Mouse (Mus musculus) heart, embryonic 14.5 days (tissue): Measurements from ENCODE around the gene Agbl2. TPM values are rescaled to one million over a fixed set of nuclear protein-coding genes. Genes with fewer than 3 reads are reported as not detected.
A peak's percentile ranks its signal among the peaks of the same experiment; 100 is the strongest.

Experiments
- ATAC-seq: fragments of 200-750 bp; cut with Nextera tagmentation; 2 replicates; pipeline ENCODE4 v1.8.0; 2017; ENCODE audit warnings: low read depth, moderate TSS enrichment; ENCODE audit not compliant: insufficient number of reproducible peaks, insufficient read depth, low FRiP score
- H3K27ac ChIP-seq, 2 experiments: fragments of 200-500 bp in 1 of 2; fragments of 300-500 bp in 1 of 2; sonication (generic) in 1 of 2; replicated peaks in 1 of 2; 2 replicates each; pipeline ENCODE4 v1.5.1; 2012 to 2014; ENCODE audit warnings: low read depth in 2 of 2, low read length in 2 of 2, control low read depth in 1 of 2, mild to moderate bottlenecking in 1 of 2, mixed read lengths in 1 of 2; ENCODE audit not compliant: control insufficient read depth in 1 of 2, insufficient read depth in 1 of 2
- H3K27me3 ChIP-seq: fragments of 300-500 bp; sonication (generic); 2 replicates; pipeline ENCODE4 v1.6.1; 2014; ENCODE audit warnings: mild to moderate bottlenecking, low read length, control low read depth; ENCODE audit not compliant: control insufficient read depth, insufficient read depth
- H3K36me3 ChIP-seq: fragments of 300-500 bp; sonication (generic); 2 replicates; pipeline ENCODE4 v1.6.1; 2014; ENCODE audit warnings: mild to moderate bottlenecking, control low read depth, low read length, mixed read lengths; ENCODE audit not compliant: control insufficient read depth, insufficient read depth
- H3K4me1 ChIP-seq, 2 experiments: fragments of 200-500 bp in 1 of 2; fragments of 300-500 bp in 1 of 2; sonication (generic) in 1 of 2; 2 replicates each; pipeline ENCODE4 v1.6.1; 2012 to 2014; ENCODE audit warnings: low read length in 2 of 2, control low read depth in 1 of 2, mixed read lengths in 1 of 2; ENCODE audit not compliant: control insufficient read depth in 2 of 2, insufficient read depth in 2 of 2
- H3K4me2 ChIP-seq: fragments of 300-500 bp; sonication (generic); 2 replicates; pipeline ENCODE4 v1.6.1; 2014; ENCODE audit warnings: mild to moderate bottlenecking, low read length
- H3K4me3 ChIP-seq, 2 experiments: fragments of 200-500 bp in 1 of 2; fragments of 300-500 bp in 1 of 2; sonication (generic) in 1 of 2; 2 replicates each; pipeline ENCODE4 v1.5.1; 2012 to 2014; ENCODE audit warnings: low read length in 2 of 2, mild to moderate bottlenecking in 2 of 2, control low read depth in 1 of 2, low read depth in 1 of 2, moderate library complexity in 1 of 2; ENCODE audit not compliant: control insufficient read depth in 1 of 2, insufficient read depth in 1 of 2
- H3K9ac ChIP-seq: fragments of 300-500 bp; sonication (generic); 2 replicates; pipeline ENCODE4 v1.6.1; 2014; ENCODE audit warnings: mild to moderate bottlenecking, low read length
- H3K9me3 ChIP-seq: fragments of 300-500 bp; sonication (generic); 2 replicates; pipeline ENCODE4 v1.6.1; 2016; ENCODE audit warnings: low read length, control low read depth; ENCODE audit not compliant: control insufficient read depth
- WGBS: fragments of 180-500 bp; shearing (Covaris S2); extraction: QIAGEN DNeasy Blood & Tissue Kit; methylation state at CpG from one replicate; pipeline ENCODE4 v1.1.7; 2014; 5-methylcytosine and 5-hydroxymethylcytosine counted together
- polyA plus RNA-seq: library from polyadenylated mRNA; unstranded; fragments of >200 nt; fragmentation: Nextera tagmentation; extraction: Ambion mirVana; gene quantifications from 2 replicates; pipeline ENCODE4 v1.2.1, GENCODE M21; 2014

Gene Agbl2
- polyA plus RNA-seq, 1 experiment from 2014 or later: 2.4 TPM

GRCm38 (mm10) chr2:90870136-90870601 lies 87.6 kb downstream of the Agbl2 start:
- WGBS: 3% methylated on average over 4 of the region's 4 CpGs
- Histone ChIP-seq H3K4me3 (peak overlapping the region in 1 of 2 experiments; percentile 2; a peak in 1 of 4 replicates), H3K4me2 (peak overlapping the region; percentile 63), H3K36me3 (peaks cover 30% of the 10 kb centered on the region), H3K27ac (peak overlapping the region; percentile 87 to 97), H3K9ac (peak overlapping the region; percentile 58), H3K4me1 (peaks cover 9 to 35% of the 10 kb centered on the region in 2 experiments), H3K9me3 (no peaks in the 10 kb centered on the region), H3K27me3 (no peaks in the 10 kb centered on the region)
- peak; percentile 84 for ATAC-seq

GRCm38 (mm10) chr2:90871180-90871961 lies 88.8 kb downstream of the Agbl2 start:
- ATAC-seq: no peak
- Histone ChIP-seq H3K36me3 (peaks cover 18% of the 10 kb centered on the region), H3K27me3 (no peaks in the 10 kb centered on the region), H3K9ac (peak overlapping the region; percentile 54; the same call in 1 of the 2 replicates), H3K9me3 (no peaks in the 10 kb centered on the region), H3K4me3 (no peak overlapping the region), H3K27ac (peak overlapping the region; percentile 76 to 97), H3K4me1 (peaks cover 9 to 35% of the 10 kb centered on the region in 2 experiments), H3K4me2 (no peak overlapping the region)
- WGBS: 49% methylated on average over 8 of the region's 8 CpGs

- no peak for ATAC-seq
- H3K4me1 ChIP-seq: peaks cover 9 to 31% of the 10 kb centered on the region in 2 experiments
- WGBS: 90% methylated on average over 1 of the region's 1 CpGs
- no peaks in the 10 kb centered on the region for H3K9me3 ChIP-seq
- no peaks in the 10 kb centered on the region for H3K36me3 ChIP-seq
- H3K27ac ChIP-seq: no peak overlapping the region
- no peak overlapping the region for H3K4me3 ChIP-seq
- H3K4me2 ChIP-seq: no peak overlapping the region
- H3K9ac ChIP-seq: no peak overlapping the region
- H3K27me3 ChIP-seq: no peaks in the 10 kb centered on the region
These were observed 91.5 kb downstream of the Agbl2 start for GRCm38 (mm10) chr2:90874025-90874424.

- Histone ChIP-seq H3K4me3 (no peak overlapping the region), H3K27me3 (no peaks in the 10 kb centered on the region), H3K4me1 (peaks cover 13 to 32% of the 10 kb centered on the region in 2 experiments), H3K9ac (no peak overlapping the region), H3K9me3 (no peaks in the 10 kb centered on the region), H3K36me3 (no peaks in the 10 kb centered on the region), H3K27ac (no peak overlapping the region), H3K4me2 (no peak overlapping the region)
- WGBS: 49% methylated on average over 2 of the region's 2 CpGs
- no peak for ATAC-seq
These were observed 92.7 kb downstream of the Agbl2 start for GRCm38 (mm10) chr2:90875239-90875638.

- no peaks in the 10 kb centered on the region for H3K36me3 ChIP-seq
- no peak overlapping the region for H3K27ac ChIP-seq
- H3K9ac ChIP-seq: no peak overlapping the region
- no peak overlapping the region for H3K4me2 ChIP-seq
- H3K4me3 ChIP-seq: no peak overlapping the region
- H3K4me1 ChIP-seq: peaks cover 6 to 11% of the 10 kb centered on the region in 2 experiments
- no peak for ATAC-seq
- H3K9me3 ChIP-seq: no peaks in the 10 kb centered on the region
- 49% methylated on average over 5 of the region's 5 CpGs for WGBS
- no peaks in the 10 kb centered on the region for H3K27me3 ChIP-seq
These were observed 95.2 kb downstream of the Agbl2 start for GRCm38 (mm10) chr2:90877584-90878259.

GRCm38 (mm10) chr2:90879419-90879818 lies 96.9 kb downstream of the Agbl2 start:
- Histone ChIP-seq H3K27me3 (peaks cover 3% of the 10 kb centered on the region; the same call in 1 of the 2 replicates), H3K4me1 (peaks cover 6 to 11% of the 10 kb centered on the region in 2 experiments), H3K27ac (no peak overlapping the region; a peak in 1 of 4 replicates), H3K36me3 (no peaks in the 10 kb centered on the region), H3K4me3 (no peak overlapping the region), H3K9ac (peak overlapping the region; percentile 16; the same call in 1 of the 2 replicates), H3K9me3 (0 out of 2 replicates have a peak, but pooled peaks cover 4% of the 10 kb centered on the region), H3K4me2 (no peak overlapping the region)
- ATAC-seq: 0 out of 2 replicates have a peak, but pooled peaks have one; percentile 27

GRCm38 (mm10) chr2:90880144-90880785 lies 97.7 kb downstream of the Agbl2 start:
- ATAC-seq: no peak
- Histone ChIP-seq H3K9me3 (0 out of 2 replicates have a peak, but pooled peaks cover 4% of the 10 kb centered on the region), H3K27ac (no peak overlapping the region), H3K36me3 (no peaks in the 10 kb centered on the region), H3K27me3 (peaks cover 11% of the 10 kb centered on the region; the same call in 1 of the 2 replicates), H3K4me1 (peaks cover 8 to 16% of the 10 kb centered on the region in 2 experiments), H3K4me2 (no peak overlapping the region), H3K4me3 (no peak overlapping the region), H3K9ac (no peak overlapping the region; the same call in 1 of the 2 replicates)
- 43% methylated on average over 6 of the region's 6 CpGs for WGBS
